Mouse (Mus musculus) liver, adult 2 months (tissue): Measurements from ENCODE around the gene Baiap2l2. TPM values are rescaled to one million over a fixed set of nuclear protein-coding genes. Genes with fewer than 3 reads are reported as not detected.
A peak's percentile ranks its signal among the peaks of the same experiment; 100 is the strongest.

Experiments
- DNase-seq: peaks from one replicate; pipeline ENCODE4 v3.0.0-alpha.2; 2011; ENCODE audit warnings: low read depth, low spot score; ENCODE audit errors: extremely low read depth
- H3K27ac ChIP-seq: fragments of 200-500 bp; replicated peaks from 2 replicates; pipeline ENCODE4 v1.5.1; 2012; ENCODE audit warnings: low read depth, mild to moderate bottlenecking, control low read depth, inconsistent platforms, low read length; ENCODE audit not compliant: insufficient read depth
- H3K27me3 ChIP-seq: fragments of 200-500 bp; 2 replicates; pipeline ENCODE4 v1.6.1; 2012; ENCODE audit warnings: mild to moderate bottlenecking, moderate library complexity, low read length, inconsistent platforms; ENCODE audit not compliant: control insufficient read depth, insufficient read depth
- H3K36me3 ChIP-seq: fragments of 200-500 bp; 2 replicates; pipeline ENCODE4 v1.6.1; 2012; ENCODE audit warnings: low read length, inconsistent platforms; ENCODE audit not compliant: control insufficient read depth, insufficient read depth
- H3K4me1 ChIP-seq: fragments of 200-500 bp; 2 replicates; pipeline ENCODE4 v1.6.1; 2011; ENCODE audit warnings: low read length; ENCODE audit not compliant: control insufficient read depth, insufficient read depth
- H3K4me3 ChIP-seq: fragments of 200-500 bp; 2 replicates; pipeline ENCODE4 v1.5.1; 2011; ENCODE audit warnings: low read depth, mild to moderate bottlenecking, control low read depth, low read length, moderate library complexity; ENCODE audit not compliant: insufficient read depth
- H3K79me2 ChIP-seq: fragments of 200-500 bp; 2 replicates; pipeline ENCODE4 v1.6.1; 2012; ENCODE audit warnings: inconsistent platforms, mild to moderate bottlenecking, low read length, moderate library complexity; ENCODE audit not compliant: control insufficient read depth, insufficient read depth
- H3K9ac ChIP-seq: fragments of 200-500 bp; 2 replicates; pipeline ENCODE4 v1.6.1; 2012; ENCODE audit warnings: low read depth, mild to moderate bottlenecking, control low read depth, inconsistent platforms, low read length
- CTCF ChIP-seq: fragments of 200-500 bp; IDR thresholded peaks from 2 replicates; pipeline ENCODE4 v1.5.1; 2011; ENCODE audit warnings: low read depth, low read length, control low read depth
- POLR2A ChIP-seq: fragments of 200-500 bp; IDR thresholded peaks from 2 replicates; pipeline ENCODE4 v1.6.1; 2011; ENCODE audit warnings: low read length, control low read depth; ENCODE audit not compliant: insufficient read depth; ENCODE audit errors: extremely low read depth
- WGBS: fragments of 180-500 bp; shearing (Covaris S2); methylation state at CpG from one replicate; pipeline ENCODE4 v1.1.7; 2018; 5-methylcytosine and 5-hydroxymethylcytosine counted together
- polyA plus RNA-seq: library from polyadenylated mRNA; depleted of rRNA; stranded (reverse); fragments of >200 nt; gene quantifications from 2 replicates; pipeline ENCODE4 v1.2.3, GENCODE M21; 2012
- total RNA-seq: library from RNA; depleted of rRNA; stranded (reverse); fragments of >200 nt; gene quantifications from 2 replicates; pipeline ENCODE4 v1.2.3, GENCODE M21; 2014

Gene Baiap2l2
- total and polyA plus RNA-seq, 2 experiments, result 0.31 TPM; not detected in 1

DNA sequence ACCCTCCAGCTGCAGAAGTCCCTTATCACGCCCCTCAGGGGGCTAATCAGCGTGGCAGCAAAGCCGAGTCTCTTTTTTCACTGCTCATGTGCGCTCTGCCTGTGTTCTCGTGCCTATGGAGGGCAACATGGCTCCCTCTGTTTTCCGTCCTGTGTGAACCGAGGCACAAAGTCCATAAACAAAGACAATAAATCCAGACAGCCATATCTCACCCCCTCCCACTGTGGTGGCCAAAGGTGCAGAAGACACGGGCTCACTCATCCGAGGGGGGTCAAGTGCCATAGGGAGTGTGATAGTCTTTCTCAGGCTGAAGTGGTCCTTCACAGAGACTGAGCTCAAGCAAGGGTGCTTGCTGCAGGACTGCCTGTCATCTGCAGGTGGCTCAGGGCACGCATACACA is 12.3 kb downstream of the Baiap2l2 start:
- Histone ChIP-seq H3K27ac (no peak overlapping the region), H3K79me2 (no peaks in the 10 kb centered on the region), H3K27me3 (no peaks in the 10 kb centered on the region), H3K4me3 (no peak overlapping the region), H3K9ac (no peak overlapping the region), H3K36me3 (no peaks in the 10 kb centered on the region), H3K4me1 (no peaks in the 10 kb centered on the region)
- WGBS, result 69% methylated on average over 10 of the region's 10 CpGs
- DNase-seq, result no peak
- no peak for TF ChIP-seq CTCF
- TF ChIP-seq POLR2A, result no peak

DNA sequence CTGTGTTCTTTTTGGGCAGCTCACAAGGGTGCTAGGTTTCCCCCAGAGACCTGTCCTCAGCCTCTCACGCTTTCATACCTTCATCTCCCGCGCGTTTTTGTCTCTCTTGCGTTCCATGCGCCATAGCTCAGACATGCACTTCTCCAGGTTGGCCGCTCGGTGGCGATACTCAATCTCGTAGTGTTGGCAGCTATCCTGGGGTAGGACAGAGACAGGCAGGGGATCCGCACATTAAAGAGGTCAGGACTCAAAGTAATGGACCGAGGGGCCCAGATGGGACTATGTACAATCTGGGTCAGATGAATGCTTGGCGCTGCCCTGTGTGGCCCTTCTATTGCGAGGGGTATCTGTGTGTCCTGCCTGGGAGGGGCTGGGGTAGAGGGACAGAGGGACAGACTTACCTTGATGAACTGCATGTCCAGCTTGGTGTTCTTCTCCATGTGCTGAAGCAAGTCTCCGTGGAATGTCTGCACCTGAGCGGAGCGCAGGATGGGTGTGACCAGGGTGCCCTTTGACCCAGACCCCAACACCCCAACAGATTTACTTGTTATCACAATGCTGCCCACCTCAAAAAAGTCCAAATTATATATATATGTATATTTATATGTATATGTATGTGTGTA is 14.1 kb downstream of the Baiap2l2 start:
- H3K4me1 ChIP-seq, result no peaks in the 10 kb centered on the region
- H3K36me3 ChIP-seq, result no peaks in the 10 kb centered on the region
- H3K27ac ChIP-seq, result no peak overlapping the region
- TF ChIP-seq POLR2A, result no peak
- TF ChIP-seq CTCF, result peak; percentile 68
- no peak overlapping the region for H3K4me3 ChIP-seq
- H3K27me3 ChIP-seq, result no peaks in the 10 kb centered on the region
- no peak overlapping the region for H3K9ac ChIP-seq
- no peak for DNase-seq
- WGBS, result 35% methylated on average over 17 of the region's 17 CpGs
- H3K79me2 ChIP-seq, result no peaks in the 10 kb centered on the region

GRCm38 (mm10) chr15:79270317-79271123 is 14.8 kb downstream of the Baiap2l2 start:
- TF ChIP-seq POLR2A (no peak), CTCF (no peak)

DNA sequence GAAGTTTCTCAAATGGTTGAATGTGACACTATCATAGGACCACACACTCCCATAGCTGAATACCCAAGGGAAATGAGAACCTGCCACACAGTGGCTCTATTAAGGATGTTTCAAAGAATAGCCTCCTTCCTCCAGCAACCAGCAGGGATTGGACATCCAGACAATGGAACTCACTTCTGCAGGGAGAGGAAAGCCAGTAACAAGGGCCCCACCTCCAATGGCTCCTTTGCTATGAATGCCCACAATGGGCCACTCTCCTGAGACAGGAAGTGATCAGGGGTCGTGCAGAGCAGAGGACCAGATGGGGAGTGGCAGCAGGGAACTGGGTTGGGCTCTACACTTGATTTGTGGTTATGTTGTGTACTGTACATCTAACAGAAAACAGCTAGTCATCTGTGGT is 16.8 kb downstream of the Baiap2l2 start:
- H3K4me1 ChIP-seq, result no peaks in the 10 kb centered on the region
- 67% methylated on average over 1 of the region's 1 CpGs for WGBS
- no peaks in the 10 kb centered on the region for H3K79me2 ChIP-seq
- TF ChIP-seq POLR2A (no peak), CTCF (no peak)
- DNase-seq, result no peak
- no peak overlapping the region for H3K9ac ChIP-seq
- no peak overlapping the region for H3K27ac ChIP-seq
- H3K36me3 ChIP-seq, result no peaks in the 10 kb centered on the region
- H3K27me3 ChIP-seq, result no peaks in the 10 kb centered on the region
- no peak overlapping the region for H3K4me3 ChIP-seq

More at GRCm38 (mm10) chr15:79270317-79271123, 14.8 kb downstream of the Baiap2l2 start:
- H3K4me3 ChIP-seq, result no peak overlapping the region; the same call in 1 of the 2 replicates
- H3K9ac ChIP-seq, result peak overlapping the region; percentile 26; the same call in 1 of the 2 replicates
- H3K4me1 ChIP-seq, result no peaks in the 10 kb centered on the region
- peak; percentile 14 for DNase-seq
- no peaks in the 10 kb centered on the region for H3K79me2 ChIP-seq
- H3K27me3 ChIP-seq, result no peaks in the 10 kb centered on the region
- 40% methylated on average over 33 of the region's 33 CpGs for WGBS
- H3K36me3 ChIP-seq, result no peaks in the 10 kb centered on the region
- no peak overlapping the region for H3K27ac ChIP-seq

- no peak for DNase-seq
- 80% methylated on average over 4 of the region's 4 CpGs for WGBS
- no peaks in the 10 kb centered on the region for H3K36me3 ChIP-seq
- TF ChIP-seq POLR2A (no peak), CTCF (no peak)
- H3K4me3 ChIP-seq, result no peak overlapping the region
- peaks cover 14% of the 10 kb centered on the region for H3K27me3 ChIP-seq
- no peaks in the 10 kb centered on the region for H3K4me1 ChIP-seq
- no peak overlapping the region for H3K9ac ChIP-seq
- no peaks in the 10 kb centered on the region for H3K79me2 ChIP-seq
- no peak overlapping the region for H3K27ac ChIP-seq
Observed at GRCm38 (mm10) chr15:79265384-79265783, 20.0 kb downstream of the Baiap2l2 start.

DNA sequence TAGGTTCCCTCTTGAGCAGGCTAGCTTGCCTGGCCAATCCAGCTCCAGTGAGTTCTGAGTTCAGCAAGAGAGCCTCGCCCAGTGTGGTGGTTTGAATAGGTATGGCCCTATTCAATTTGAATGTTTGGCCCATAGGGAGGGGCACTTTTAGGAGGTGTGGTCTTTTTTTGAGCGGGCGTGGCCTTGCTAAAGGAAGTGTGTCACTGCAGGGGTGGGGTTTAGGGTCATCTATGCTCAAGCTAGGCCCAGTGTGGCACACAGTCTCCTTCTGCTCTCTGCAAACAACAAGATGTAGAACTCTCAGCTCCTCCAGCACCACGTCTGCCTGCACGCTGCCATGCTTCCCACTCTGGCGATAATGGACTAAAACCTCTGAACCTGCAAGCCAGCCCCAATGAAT is 21.6 kb downstream of the Baiap2l2 start:
- TF ChIP-seq POLR2A, result no peak
- TF ChIP-seq CTCF, result no peak
- WGBS, result 97% methylated on average over 6 of the region's 6 CpGs
- Histone ChIP-seq H3K79me2 (no peaks in the 10 kb centered on the region), H3K4me1 (no peaks in the 10 kb centered on the region), H3K9ac (no peak overlapping the region), H3K27ac (no peak overlapping the region), H3K27me3 (peaks cover 16% of the 10 kb centered on the region), H3K4me3 (no peak overlapping the region), H3K36me3 (no peaks in the 10 kb centered on the region)
- DNase-seq, result no peak
